Mouse (Mus musculus): ENCODE measurements around the gene Rpl22.

The Rpl22 gene

DNA sequence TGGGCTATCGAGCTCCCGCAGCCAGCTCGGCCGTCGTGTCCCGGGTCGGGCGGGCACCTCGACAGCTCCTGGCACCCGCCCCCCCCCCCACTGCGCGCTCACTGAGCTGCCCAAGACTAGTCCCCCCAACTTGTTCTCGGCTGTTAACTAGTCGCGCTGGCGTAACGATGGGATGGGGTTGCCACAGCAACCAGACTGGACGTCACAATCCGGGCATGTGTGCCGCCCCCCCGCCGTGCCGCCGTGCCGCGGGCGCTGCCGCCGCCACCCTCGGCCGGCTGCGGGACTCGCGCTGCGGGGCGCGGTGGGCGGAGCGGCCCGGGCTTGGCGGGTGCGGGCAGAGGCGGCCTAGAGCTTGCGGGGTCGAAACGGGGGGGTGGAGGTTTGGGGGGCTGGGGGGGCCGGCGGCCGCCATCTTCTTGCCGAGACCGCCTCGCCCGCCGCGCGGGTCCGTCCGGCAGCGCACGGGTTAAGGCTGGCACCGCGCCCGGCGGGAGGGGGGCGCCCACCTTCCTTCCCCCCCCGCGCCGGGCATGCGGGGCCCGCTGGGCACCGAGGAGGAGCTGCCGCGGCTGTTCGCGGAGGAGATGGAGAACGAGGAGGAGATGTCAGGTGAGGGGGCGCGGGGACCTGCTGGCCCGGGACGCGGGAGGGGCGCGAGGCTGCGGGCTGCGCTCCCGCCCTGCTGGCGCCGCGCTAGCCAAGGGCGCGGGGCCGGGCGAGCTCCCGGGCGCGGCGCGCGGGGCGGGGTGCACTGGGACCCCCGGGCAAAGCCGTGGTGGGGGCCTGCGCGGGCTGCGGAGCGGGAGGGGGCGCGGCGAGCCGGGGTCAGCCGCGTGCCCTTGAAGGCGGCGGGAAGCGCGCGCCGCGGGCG lies 13.1 kb downstream of the Rpl22 start, which contains the start of gene Chd5:
Gene Chd5 (plus strand): TSS at position 233 of the 874 bp plus-strand sequence.
- DNase-seq: peak; percentile 72

DNA sequence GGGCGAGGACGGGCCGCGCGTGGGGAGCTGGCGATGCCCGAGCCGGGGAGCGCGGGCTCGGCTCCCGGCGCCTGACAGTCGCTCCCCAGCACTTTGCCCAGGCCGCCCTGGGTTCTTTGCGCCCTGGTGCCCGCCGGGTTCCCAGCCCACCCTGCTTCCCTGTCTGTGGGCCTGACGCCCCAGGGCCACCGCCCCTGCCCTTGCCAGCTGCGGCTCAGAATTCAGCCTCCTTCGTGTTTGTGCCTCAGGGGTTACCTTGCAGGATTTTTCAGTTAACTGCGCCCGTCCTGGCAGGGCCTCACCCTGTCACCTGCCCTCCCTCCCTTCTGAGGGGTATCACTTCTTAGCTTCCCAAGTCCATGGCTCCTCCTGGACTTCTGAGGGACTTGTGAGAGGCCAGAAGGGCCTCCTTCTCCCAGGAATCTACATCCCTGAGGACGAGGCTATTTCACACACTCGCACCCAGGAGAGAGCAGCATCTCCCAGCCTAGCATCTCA lies 13.8 kb downstream of the Rpl22 start:
- no peak for DNase-seq

DNA sequence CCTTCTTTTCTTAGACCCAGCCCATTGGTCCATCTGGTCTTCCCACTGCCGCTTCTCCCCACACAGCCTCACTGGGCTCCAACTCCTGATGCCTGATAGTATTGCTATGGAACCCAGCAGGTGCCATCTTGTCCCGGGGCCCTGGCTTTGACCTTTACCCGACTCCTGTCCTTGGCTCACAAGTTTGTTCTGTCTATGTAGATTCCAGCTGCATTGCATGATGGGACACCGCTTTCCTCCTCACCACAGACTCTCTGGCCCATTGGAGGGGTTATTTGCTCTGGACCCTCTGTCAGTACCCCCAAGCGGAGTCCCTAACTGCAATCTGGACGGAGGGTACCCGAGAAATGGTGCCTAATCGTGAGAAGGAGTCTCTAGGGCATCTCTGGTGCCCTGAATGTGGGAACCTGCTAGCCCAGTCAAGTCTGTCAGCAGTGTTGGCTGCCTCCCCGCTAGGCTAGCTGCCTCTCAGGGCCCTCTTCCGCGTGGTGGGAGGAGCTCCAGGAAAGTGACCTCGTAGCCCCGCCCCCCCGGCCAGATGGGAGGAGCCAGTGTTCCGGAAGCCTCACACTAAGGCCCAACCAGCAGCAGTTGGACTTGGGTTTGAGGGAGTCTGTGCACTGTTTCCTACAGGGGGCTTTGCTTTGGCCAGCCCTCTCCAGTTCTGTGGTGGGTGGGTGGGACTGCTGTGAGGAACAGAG lies 15.2 kb downstream of the Rpl22 start:
- peak; percentile 62 for DNase-seq

- peak; percentile 76 for DNase-seq
Observed at GRCm38 (mm10) chr4:152343296-152343695, 17.8 kb downstream of the Rpl22 start.

DNA sequence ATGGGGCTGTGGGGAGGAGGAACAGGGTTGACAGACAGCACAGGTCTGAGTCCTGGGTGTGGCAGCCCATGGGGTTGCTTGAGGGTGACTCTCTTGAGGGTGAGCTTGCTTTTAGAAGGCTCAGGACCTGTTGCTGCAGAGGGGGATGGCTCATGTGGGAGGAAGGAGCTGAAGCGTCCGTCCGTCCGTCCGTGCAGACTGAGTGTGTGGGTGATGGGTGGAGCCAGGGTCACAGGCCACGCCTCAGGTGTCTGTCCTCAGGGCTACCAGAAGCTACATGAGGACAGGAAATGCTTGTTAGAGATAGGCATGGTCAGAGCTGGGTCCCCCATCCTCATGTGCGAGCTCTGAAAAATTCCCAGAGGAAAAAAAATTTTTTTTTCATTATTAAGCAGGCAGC lies 19.1 kb downstream of the Rpl22 start:
- DNase-seq: no peak

DNA sequence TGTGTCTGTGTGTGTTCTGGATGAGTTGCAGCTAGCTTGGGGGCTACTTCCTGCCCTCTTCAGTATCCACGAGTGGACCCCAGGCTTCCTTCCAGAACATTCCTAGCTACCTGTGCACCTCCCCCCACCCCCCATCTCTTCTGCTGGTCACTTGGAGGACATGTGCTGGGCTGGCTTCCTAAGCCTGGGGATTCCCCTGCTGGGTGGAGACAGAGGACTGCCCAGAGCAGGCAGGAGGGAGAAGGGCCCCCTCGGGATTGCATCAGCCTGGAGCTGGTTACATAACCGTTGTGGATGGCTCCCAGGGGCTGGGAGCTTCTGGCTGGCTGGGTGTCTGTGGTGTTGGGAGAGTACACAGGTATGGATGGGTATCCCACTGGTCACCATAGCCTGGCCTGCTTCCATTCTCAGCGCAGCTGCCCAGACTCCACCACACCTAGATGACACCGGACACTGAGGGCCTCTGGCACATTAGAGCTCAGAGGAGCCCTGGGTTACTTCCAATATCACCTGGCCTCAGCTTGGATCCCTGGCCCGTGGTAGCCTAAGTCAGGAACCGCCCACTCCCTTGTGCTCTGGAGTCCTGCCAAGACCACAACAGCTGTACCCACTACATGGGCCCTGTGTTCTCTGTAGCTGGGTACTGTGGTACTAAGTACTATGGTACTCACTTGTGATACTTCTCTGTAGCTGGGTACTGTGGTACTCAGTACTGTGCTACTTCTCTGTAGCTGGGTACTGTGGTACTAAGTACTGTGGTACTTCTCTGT lies 19.8 kb downstream of the Rpl22 start:
- no peak for DNase-seq

GRCm38 (mm10) chr4:152349837-152350381 lies 24.4 kb downstream of the Rpl22 start:
- peak; percentile 48 for DNase-seq

GRCm38 (mm10) chr4:152350722-152351421 lies 25.3 kb downstream of the Rpl22 start:
- DNase-seq: no peak

DNA sequence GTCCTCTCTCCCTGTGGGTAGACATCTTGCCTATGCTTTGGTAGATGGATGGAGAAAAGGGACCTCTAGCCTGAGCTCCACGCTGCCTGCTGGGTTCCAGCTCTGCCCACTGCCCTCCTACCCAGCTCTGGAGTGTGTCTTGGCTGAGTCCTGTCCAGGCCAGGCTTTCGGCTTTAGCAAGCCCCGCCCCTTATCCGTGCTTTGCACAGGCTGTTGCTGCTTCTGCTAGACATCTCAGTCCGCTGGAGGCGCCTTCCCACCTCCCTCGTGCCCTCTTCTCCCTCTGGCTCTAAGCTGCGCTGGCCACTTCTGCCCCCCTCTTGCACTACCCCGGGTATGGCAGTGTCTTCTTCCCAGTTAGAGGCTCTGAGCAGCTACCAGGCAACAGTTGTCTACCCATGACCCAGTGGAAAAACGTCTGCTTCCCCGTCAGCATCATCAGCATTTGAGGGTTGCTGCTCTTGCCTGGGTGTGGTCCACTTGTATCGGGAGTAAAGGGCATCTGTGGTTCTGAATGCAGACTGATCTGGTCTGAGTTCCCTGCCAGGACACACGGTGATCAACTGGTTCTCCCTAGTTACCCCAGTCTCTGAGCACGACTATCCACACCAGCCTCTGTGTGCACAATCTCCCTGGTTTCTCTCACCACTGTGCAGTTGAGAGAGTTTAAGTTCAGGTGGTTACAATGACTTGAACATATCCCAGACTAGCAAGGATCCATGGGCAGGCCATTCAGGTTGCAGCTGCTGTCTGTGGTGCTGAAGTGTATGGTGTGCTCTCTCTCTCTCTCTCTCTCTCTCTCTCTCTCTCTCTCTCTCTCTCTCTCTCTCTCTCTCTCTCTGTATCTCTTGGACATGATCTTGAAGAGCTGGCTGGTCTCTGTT lies 26.1 kb downstream of the Rpl22 start:
- DNase-seq: peak; percentile 70

DNA sequence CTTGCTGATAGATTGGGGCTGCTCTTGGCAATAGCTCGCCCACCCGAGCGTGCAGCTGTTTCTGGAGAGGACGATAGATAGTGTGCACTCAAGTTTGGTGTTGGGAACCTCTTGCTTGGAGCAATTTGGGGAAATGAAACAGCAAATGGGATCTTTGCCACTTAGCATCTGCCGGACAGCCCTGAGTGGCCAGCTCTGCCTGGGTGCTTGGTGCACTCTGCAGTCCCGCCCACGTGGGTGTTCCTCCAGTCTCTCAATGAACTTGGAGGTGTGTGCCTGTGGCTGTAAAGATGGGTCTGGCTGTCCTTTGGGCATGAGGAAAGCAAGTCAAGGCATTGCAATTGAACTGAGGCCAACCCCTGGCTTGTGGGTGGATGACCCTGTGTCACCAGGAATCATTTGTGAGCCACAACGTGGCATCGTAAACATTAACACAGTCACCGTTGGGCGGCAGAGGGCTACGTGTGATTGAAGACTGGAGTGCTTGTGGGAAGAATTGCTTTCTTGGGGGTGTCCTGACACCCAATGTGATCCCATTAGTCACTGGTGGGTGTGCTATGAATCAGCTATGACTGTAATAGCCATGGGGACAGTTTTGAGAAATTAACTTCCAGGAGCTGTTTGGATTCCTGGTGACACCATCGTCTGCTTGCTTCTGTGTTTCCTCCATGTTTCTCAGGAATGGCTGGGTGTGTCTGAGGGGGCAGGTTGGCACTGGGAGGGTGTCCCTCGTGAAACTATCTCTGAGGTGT lies 28.5 kb downstream of the Rpl22 start:
- DNase-seq: no peak

GRCm38 (mm10) chr4:152355672-152356071 lies 30.1 kb downstream of the Rpl22 start:
- DNase-seq: no peak

DNA sequence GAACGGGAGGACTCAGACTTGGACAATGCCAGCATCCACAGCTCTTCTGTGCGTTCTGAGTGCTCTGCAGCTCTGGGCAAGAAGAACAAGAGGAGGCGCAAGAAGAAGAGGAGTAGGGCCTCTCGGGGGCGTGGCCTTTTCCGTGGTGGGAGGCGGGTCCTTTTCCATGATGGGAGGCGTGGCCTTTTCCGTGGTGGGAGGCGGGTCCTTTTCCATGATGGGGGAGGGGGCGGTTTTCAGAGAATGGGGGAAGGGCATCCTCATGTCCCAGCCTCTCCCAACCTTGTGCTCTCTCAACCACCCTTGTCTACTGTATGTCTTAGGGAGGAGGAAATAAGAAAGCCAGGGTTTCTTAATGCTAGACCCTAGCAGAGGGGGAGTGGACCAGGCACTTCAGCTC lies 34.2 kb downstream of the Rpl22 start:
- peak; percentile 26 for DNase-seq

DNA sequence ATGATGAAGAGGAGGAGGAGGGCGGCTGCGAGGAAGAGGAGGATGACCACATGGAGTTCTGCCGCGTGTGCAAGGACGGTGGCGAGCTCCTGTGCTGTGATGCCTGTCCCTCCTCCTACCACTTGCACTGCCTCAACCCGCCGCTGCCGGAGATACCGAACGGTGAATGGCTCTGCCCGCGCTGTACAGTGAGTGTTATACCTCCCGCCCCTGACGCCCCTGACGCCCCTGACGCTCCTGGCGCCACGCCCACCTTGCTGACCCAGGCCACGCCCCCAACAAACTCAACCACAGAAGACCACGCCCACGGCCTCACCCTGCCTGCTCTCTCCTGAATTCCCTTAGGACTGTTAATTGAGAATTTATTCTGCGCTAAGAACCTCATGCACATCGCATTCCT lies 35.3 kb downstream of the Rpl22 start:
- peak; percentile 84 for DNase-seq

DNA sequence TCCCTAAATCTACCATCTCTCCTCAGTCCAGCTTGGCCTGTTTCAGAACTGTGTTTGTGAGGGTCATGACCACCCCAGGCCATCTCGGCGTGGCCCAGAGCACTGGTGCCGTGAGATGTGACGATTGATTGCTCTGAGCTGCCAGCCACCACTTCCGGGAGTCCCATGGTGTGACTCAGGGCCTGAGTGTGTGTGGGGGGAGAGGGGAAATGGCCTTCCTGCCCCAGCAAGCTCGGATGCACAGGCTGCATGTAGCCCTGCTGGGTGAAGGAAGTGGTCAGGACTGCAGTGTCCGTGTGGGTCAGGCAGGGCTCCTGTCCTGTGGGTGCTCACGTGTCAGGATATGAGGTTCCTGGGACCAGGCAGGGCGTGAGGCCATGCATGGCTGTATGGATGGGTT lies 36.6 kb downstream of the Rpl22 start:
- no peak for DNase-seq

- DNase-seq: no peak
Observed at GRCm38 (mm10) chr4:152365228-152365627, 39.7 kb downstream of the Rpl22 start.

- DNase-seq: no peak
Observed at GRCm38 (mm10) chr4:152382528-152383252, 57.1 kb downstream of the Rpl22 start.
